Mouse (Mus musculus): Measurements from ENCODE around the gene Cyp2f2.

- no peak for TF ChIP-seq GATA1 (IDR thresholded peaks at IDR 0.05; ENCODE audit: low read length)
- no peak for TF ChIP-seq TAL1 (IDR thresholded peaks at IDR 0.05; ENCODE audit: low read length)
Observed at GRCm38 (mm10) chr7:27166229-27166613, 46.5 kb downstream of the Cyp2f2 start.

All from erythroblast, embryonic 14.5 days (primary cell).